Mouse (Mus musculus): Measurements from ENCODE around the gene Fam124b.

The Fam124b gene

GRCm38 (mm10) chr1:80177651-80178382, 40.5 kb downstream of the Fam124b start:
- in situ Hi-C loops (cut with MseI, MboI), result loop anchor here (10.0 to 25.0 kb wide), 2 partner anchors 334 to 393 kb away; no protein-coding TSS in a partner anchor

- in situ Hi-C loops (cut with MseI, MboI), result no loop called here
Observed at GRCm38 (mm10) chr1:80167706-80168105, 50.6 kb downstream of the Fam124b start.

- in situ Hi-C loops (cut with MseI, MboI), result no loop called here
Observed at GRCm38 (mm10) chr1:80166577-80166976, 51.7 kb downstream of the Fam124b start.

GRCm38 (mm10) chr1:80165391-80165790, 52.9 kb downstream of the Fam124b start:
- in situ Hi-C loops (cut with MseI, MboI), result no loop called here

- in situ Hi-C loops (cut with MseI, MboI), result no loop called here
Observed at GRCm38 (mm10) chr1:80162943-80163342, 55.3 kb downstream of the Fam124b start.

- in situ Hi-C loops (cut with MseI, MboI), result no loop called here
Observed at GRCm38 (mm10) chr1:80159586-80159985, 58.7 kb downstream of the Fam124b start.

GRCm38 (mm10) chr1:80154902-80155301, 63.4 kb downstream of the Fam124b start:
- in situ Hi-C loops (cut with MseI, MboI), result no loop called here

- in situ Hi-C loops (cut with MseI, MboI), result no loop called here
Observed at GRCm38 (mm10) chr1:80153125-80153716, 65.1 kb downstream of the Fam124b start.

GRCm38 (mm10) chr1:80150681-80151080, 67.6 kb downstream of the Fam124b start:
- in situ Hi-C loops (cut with MseI, MboI), result no loop called here

Measured in mouse trophoblast stem cell (cell line).